Mouse (Mus musculus) telencephalon, adult 2 months (tissue): ENCODE measurements around the gene Taf9.

Experiments used
- DNase-seq: peaks from one replicate; pipeline ENCODE4 v3.0.0-alpha.2; 2011; ENCODE audit warnings: low read depth, low spot score

Gene Taf9

DNA sequence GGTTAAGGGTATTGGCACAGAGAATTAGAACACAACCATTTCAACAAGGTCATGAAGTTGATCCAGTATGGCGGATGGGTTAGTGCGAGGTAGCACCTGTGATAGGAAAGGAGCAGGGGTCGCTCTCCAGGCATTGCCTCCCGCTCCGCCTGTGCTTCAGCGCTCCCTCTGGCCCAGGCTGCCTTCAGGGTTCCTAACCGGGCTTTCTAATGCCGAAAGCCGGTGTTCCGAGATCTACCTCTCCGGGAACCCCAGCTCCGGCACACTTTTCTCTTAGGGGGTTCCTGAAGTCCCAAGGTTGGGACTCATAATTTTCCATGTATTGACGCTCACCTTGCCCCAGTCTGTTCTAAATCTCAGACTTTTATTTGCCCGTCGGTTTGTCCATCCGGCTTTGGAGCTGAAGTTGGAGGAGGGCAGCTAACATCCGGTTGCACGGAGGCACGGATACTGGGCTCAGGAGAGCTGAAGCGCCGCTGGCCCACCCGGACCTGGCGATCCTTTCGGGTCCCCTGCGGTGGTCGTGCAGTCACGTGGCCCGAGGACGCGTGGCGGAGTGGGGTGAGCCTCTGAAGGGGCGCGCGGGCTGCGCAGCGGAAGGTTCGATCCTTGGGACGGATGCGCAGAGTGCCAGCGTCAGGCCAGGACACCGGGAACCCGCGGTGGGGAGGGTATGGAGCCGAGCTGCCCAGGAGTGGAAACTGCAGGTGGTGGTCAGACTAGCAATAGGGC, 18.1 kb downstream of the Taf9 start, which contains the start of gene Ccdc125:
Gene Ccdc125 (plus strand): TSS at position 427 of the 732 bp plus-strand sequence.
- no peak for DNase-seq

DNA sequence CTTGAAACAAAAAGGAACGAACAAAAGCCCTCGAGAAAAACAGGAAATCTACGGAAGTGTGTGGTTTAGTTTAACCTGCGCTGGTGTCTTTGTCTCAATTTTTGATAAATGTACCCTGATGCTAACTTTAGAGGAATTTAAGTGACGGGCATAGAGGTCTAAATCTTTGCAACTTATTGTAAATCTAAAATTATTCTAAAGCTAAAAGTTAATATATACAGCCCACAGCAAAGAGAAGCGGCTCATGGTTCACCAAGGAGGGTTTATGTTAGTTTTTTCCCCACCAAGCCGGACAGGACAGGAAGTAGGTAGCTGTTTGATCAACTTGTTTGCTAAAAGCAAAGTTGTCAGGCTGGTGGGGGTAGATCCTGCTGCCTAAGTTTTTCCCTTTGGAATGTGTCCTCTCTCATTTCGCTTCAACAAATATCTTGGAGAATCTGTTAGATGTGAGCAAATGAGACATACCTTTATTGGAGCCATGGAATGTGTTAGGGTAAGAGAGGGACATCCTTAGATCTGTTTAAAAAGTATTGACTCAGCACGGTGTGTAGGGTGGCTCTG, 18.9 kb downstream of the Taf9 start:
- no peak for DNase-seq

DNA sequence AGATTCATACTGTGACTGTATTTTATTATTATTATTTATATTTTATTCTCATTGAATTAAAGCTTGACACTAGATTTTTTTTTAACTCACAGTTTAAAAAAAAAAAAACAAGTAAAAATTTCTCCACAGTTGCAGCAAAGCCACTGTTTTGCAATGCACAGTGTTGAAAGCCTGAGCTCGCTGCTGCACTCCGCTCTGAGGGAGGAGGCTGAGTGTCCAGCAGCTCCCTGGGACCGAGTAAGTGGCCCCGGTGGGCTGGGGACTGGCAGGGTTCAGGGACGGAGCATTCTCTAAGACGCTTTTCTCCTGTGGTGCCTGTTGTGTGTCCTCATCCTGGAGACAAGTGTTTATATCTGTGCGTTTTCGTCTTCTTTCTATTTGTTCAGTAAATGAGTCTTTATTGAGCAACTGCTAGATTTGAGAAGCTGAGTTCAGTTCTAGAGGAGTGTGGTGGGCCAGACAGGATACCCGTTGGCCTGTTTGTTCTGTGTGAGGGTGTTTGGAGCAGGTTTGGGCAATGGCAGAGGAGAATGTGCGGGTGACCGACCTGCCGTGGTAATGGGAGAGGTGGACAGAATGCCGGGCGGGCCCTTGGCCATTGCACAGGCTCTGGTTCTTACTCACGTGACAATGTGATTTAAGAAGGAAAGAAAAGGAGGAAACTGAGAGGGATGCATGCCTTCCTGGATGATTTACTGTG, 24.7 kb downstream of the Taf9 start:
- DNase-seq = no peak

DNA sequence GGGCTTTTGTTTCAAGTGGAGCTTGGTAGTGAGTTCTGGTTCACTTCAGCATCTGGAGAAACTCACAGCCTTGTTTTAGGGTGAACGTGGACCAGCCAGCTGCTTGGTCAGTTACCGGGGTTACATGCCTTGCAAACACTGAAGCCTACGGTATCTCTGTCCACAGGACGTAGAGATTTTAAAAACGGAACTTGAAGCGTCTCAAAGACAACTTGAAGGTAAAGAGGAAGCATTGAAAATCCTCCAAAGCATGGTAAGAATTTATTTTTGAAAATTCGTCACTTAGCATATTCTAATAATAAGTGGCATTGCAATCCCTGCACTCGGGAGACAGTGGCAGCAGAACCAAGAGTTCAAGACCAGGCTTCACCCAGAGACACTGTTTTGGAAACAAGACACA, 30.2 kb downstream of the Taf9 start:
- DNase-seq = no peak

DNA sequence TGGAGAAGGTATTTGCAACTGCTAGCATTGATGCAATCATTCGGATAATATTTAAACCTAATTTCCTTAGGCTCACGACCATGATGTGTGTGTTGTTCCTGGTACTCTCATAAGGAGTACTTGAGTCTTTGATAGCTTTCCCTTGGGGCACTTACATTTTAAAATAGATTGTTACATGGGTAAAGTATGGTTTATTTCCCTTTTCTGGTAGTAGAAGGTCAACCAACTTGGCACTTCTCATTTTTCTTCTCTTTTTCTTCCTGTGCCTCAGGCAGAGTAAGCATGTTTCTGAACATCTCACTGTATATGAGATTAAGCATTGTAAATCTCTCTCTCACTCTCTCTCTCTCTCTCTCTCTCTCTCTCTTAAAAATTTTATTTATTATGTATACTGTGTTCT, 31.5 kb downstream of the Taf9 start:
- no peak for DNase-seq

DNA sequence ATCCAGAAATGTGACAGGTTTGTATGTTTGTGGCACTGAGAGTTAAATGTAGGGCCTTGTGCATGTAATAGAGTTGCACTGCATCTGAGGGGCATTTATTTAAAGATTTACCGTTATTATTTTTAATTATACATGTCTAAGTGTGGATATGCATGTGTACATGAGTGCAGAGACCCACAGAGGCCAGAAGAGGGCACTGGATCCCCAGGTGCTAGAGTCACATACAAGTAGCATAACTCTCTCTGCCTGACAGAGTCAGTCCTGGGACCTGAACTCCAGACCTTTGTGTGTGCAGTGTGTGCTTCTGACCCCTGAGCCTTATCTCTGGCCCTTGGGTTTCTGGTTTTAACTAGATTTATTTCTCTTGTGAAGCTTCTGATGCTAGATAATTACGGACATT, 33.0 kb downstream of the Taf9 start:
- no peak for DNase-seq

DNA sequence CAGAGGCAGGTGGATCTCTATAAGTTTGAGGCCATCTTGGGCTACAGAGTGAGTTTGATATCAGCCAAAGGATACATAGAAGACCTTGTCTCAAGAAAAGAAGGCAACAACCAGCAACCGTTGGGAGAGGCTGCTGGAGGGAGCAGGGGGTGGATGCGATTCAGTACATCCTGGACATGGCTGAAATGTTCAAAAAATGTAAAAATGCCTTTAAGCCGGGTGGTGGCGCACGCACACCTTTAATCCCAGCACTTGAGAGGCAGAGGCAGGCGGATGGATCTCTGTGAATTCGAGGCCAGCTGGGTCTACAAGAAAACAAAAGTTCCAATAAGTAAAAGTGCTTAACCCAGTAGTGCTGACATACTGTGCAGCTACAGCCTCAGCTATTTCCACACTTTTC, 36.1 kb downstream of the Taf9 start:
- DNase-seq = no peak

DNA sequence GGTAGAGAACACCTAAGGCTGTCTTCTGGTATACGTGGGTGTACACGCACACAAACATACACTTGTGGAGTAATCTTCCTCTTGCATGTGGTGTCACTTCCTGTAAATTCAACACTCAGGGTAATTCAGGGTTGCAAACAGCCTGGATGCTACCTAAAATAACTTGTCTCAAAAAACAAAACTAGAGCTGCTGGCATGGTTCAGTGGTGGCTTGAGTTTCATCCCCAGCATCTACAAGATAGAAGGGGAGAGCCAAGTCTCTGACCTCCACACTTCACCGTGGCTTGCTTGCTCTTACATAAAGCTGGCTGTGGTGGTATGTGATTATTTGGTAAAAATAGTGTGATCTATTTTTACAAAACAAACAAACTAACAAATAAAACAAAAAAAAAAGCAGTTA, 46.2 kb downstream of the Taf9 start:
- no peak for DNase-seq

DNA sequence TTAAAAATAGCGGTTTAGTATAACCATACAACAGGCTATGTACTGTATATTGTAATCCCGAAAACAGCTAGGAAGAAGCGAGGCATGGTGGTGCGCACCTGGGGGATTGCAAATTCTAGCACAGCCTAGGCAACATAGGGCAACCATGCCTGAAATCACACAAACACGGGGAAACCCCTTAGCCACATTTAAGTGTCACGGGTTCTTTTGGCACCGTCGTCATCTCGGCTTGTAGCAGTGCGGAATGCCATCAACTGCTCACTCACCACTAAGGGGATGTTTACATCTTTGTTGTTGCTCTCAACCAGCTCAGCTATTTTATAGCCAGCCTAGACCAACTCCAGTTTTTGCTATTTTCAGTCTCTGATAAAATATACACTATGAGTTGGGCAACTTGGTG, 47.5 kb downstream of the Taf9 start:
- DNase-seq = no peak

DNA sequence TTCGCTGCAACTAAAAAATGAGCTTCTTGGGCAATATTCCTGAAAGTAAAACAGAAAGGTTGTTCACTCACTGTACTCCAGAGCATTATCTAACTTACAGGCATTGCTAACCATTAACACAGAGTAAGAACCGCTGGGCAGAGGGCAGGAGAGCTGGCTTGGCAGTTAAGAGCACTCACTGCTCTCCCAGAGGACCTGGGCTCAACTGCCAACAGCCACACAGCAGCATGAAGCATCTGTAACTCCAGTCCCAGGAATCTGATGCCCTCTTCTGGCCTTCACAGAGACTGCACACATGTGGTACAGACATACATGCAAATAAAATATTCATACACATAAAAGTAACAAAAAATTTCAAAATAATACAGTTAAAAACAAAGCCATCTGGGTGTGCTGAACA, 52.1 kb downstream of the Taf9 start:
- no peak for DNase-seq
